Mouse (Mus musculus) liver, embryonic 16.5 days (tissue): ENCODE results near the gene A630095N17Rik. TPM values are rescaled to one million over a fixed set of nuclear protein-coding genes. Genes with fewer than 3 reads are reported as not detected.

Source experiments
- microRNA-seq: library from miRNA; unstranded; fragments of <30 nt; microRNA quantifications from one replicate; pipeline ENCODE4, GENCODE M21; 2016
- polyA plus RNA-seq: library from polyadenylated mRNA; unstranded; fragments of >200 nt; fragmentation: Nextera tagmentation; extraction: Ambion mirVana; gene quantifications from 2 replicates; pipeline ENCODE4 v1.2.1, GENCODE M21; 2015

Gene A630095N17Rik
- polyA plus RNA-seq, 1 experiment from 2014 or later: not detected

Small RNA genes lying within 50 kb of the gene (microRNA-seq; reads per million reads assigned to microRNA genes)
- gene Gm27943: not detected

Other genes starting within 250 kb of the A630095N17Rik start
- gene Nhej1, start 106.9 kb downstream of the A630095N17Rik start, polyA plus RNA-seq: 5.6 and 6.0 TPM in 2 replicates
- 2.5 and 2.6 TPM in 2 replicates for gene Slc23a3, start 98.2 kb downstream of the A630095N17Rik start, polyA plus RNA-seq
- gene Cnppd1, start 89.4 kb downstream of the A630095N17Rik start, polyA plus RNA-seq: 46.2 and 51.1 TPM in 2 replicates
- gene Retreg2, start 89.3 kb downstream of the A630095N17Rik start, polyA plus RNA-seq: 47.7 and 52.7 TPM in 2 replicates
- 41.0 and 41.1 TPM in 2 replicates for gene Zfand2b, start 63.5 kb downstream of the A630095N17Rik start, polyA plus RNA-seq
- 55.5 and 56.5 TPM in 2 replicates for gene Abcb6, start 51.7 kb downstream of the A630095N17Rik start, polyA plus RNA-seq
- gene Ankzf1, start 40.0 kb downstream of the A630095N17Rik start, polyA plus RNA-seq: 9.2 and 12.0 TPM in 2 replicates
- gene Atg9a, start 39.9 kb downstream of the A630095N17Rik start, polyA plus RNA-seq: 26.5 and 28.5 TPM in 2 replicates
- 3.7 and 3.9 TPM in 2 replicates for gene Glb1l, start 21.3 kb downstream of the A630095N17Rik start, polyA plus RNA-seq
- gene Stk16, start 21.3 kb downstream of the A630095N17Rik start, polyA plus RNA-seq: 73.3 and 73.4 TPM in 2 replicates
- 336 and 355 TPM in 2 replicates for gene Tuba4a, start 12.2 kb downstream of the A630095N17Rik start, polyA plus RNA-seq
- 33.8 and 33.9 TPM in 2 replicates for gene Dnajb2, start 4.3 kb upstream of the A630095N17Rik start, polyA plus RNA-seq
- 0.04 and 0.11 TPM in 2 replicates for gene Ptprn, start 32.4 kb upstream of the A630095N17Rik start, polyA plus RNA-seq
- 0.15 TPM in 1 of 2 replicates, not detected in the other for gene Resp18, start 46.3 kb upstream of the A630095N17Rik start, polyA plus RNA-seq
- gene Dnpep, start 85.9 kb upstream of the A630095N17Rik start, polyA plus RNA-seq: 52.4 and 52.7 TPM in 2 replicates
- 7.2 and 13.9 TPM in 2 replicates for gene Des, start 128.2 kb upstream of the A630095N17Rik start, polyA plus RNA-seq
- gene Speg, start 143.2 kb upstream of the A630095N17Rik start, polyA plus RNA-seq: 7.6 and 8.0 TPM in 2 replicates
- gene Gmppa, start 203.8 kb upstream of the A630095N17Rik start, polyA plus RNA-seq: 32.5 and 35.7 TPM in 2 replicates
- 0.06 TPM in 1 of 2 replicates, not detected in the other for gene Asic4, start 218.3 kb upstream of the A630095N17Rik start, polyA plus RNA-seq
- 2.6 and 3.1 TPM in 2 replicates for gene Chpf, start 247.2 kb upstream of the A630095N17Rik start, polyA plus RNA-seq
- 0.06 and 0.07 TPM in 2 replicates for gene Tmem198, start 247.4 kb upstream of the A630095N17Rik start, polyA plus RNA-seq